Mouse (Mus musculus): ENCODE measurements around the gene Il17c. TPM values are rescaled to one million over a fixed set of nuclear protein-coding genes. Genes with fewer than 3 reads are reported as not detected.

Il17c gene
- polyA plus RNA-seq, 1 experiment from 2014 or later = not detected

DNA sequence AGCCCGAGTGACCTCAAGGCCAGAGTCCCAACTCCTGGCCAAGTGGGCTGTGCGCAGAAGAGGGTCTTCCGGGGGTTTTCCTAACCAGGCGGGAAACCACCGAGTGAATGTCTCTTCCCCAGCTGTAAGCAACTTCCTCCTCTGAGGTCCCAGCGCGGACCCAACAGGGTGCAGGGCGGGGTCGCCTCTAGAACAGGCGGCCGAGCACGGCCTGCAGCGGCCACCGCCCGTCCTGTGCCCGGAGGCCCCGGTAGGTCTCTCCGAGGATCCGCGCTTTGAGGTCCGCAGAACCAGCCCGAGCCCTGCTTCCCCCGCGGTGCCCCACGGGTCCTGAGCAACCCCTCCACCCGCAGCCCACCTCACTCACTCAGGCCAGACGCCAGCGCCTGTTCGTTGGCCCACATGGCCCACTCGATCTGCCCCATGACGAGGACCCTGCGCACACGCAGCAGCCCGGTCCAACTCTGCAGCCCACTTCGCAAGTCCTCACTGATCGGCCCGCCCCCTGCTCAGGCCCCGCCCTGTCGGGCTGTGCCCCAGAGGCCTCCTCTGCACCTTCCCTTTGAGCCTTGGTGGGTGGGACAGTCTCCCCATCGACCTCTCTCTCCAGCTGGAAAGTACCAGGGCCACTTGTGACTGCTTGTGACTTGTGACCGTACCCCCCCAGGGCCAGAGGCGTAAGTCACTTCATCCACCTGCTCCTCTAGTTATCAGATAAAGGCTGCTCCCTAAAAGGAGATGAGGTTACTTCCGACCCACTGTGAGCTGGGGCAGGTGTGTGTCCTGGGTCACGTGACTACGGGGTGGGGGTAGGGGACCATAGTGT, 10.8 kb downstream of the Il17c start, which contains the start of gene Cyba:
Gene Cyba (minus strand): TSS at position 488 of the 826 bp plus-strand sequence.
- Histone ChIP-seq H3K4me1 (peaks cover 12% of the 10 kb centered on the region), H3K36me3 (peaks cover 34% of the 10 kb centered on the region), H3K27ac (replicated peaks) (peak within 1 kb of the TSS; percentile 60), H3K9me3 (replicated peaks) (no peaks in the 10 kb centered on the region), H3K9ac (replicated peaks) (peak within 1 kb of the TSS; percentile 37; the same call in 1 of the 2 replicates), H3K27me3 (replicated peaks) (no peaks in the 10 kb centered on the region), H3K4me2 (peak within 1 kb of the TSS; percentile 59), H3K4me3 (replicated peaks) (peak within 1 kb of the TSS; percentile 37)
- 8% methylated on average over 45 of the region's 45 CpGs for WGBS
- peak; percentile 30; the same call in 1 of the 2 replicates for ATAC-seq (ENCODE audit: low FRiP score)

DNA sequence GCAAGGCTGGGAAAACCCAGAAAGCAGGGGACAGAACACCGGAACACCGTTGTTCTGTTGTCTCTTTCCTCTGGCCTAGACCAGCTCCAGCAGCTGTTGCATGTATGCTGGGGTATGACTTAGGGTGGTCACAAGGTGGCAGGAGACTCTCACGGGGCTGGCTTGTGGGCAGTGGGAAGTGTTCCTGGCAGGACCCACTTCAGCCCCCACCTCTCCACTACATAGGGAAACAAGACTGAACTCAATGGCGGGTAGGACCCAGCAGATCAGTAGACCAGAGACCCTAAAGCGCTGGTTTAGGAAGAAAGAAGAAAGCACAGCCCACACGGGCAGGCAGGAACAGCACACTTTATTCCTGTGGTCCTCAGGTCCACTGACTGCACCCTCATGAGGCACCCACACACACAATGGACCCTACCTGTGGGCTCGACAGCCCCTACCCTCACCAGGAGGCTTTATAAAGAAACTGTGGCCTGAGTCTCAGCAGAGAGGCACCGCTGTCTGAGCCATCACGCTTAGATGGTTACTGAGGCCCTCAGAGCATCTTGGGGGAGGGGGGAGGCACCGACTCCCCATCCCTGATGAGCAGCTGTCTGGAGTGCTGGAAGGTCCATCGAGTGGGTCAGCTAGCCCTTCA, 11.6 kb downstream of the Il17c start:
- peak overlapping the region; percentile 59 for H3K4me2 ChIP-seq
- H3K4me3 ChIP-seq (replicated peaks) = no peak overlapping the region
- 0 out of 2 replicates have a peak overlapping the region, but pooled peaks have one; percentile 60 for H3K27ac ChIP-seq (replicated peaks)
- H3K4me1 ChIP-seq = peaks cover 12% of the 10 kb centered on the region
- H3K9me3 ChIP-seq (replicated peaks) = no peaks in the 10 kb centered on the region
- 63% methylated on average over 11 of the region's 11 CpGs for WGBS
- 0 out of 2 replicates have a peak, but pooled peaks have one; percentile 32 for ATAC-seq (ENCODE audit: low FRiP score)
- H3K27me3 ChIP-seq (replicated peaks) = no peaks in the 10 kb centered on the region
- H3K36me3 ChIP-seq = peaks cover 41% of the 10 kb centered on the region
- no peak overlapping the region for H3K9ac ChIP-seq (replicated peaks)

DNA sequence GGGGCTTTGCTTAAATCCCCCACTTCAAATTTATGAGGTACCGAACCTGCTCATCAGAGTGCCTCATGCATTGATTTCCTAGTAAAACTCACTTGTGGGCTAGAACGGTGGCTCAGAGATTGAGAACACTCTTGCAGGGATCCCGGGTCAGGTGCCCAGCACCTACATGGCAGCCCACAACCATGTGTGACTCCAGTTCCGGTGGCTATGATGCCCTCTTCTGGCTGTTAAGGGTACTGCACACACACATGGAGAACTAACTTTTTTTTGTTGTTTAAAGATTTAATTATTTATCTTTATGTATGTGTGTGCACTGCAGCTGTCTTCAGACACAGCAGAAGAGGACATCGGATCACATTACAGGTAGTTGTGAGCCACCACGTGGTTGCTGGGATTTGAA, 13.6 kb downstream of the Il17c start:
- no peak overlapping the region for H3K27ac ChIP-seq (replicated peaks)
- peaks cover 12% of the 10 kb centered on the region for H3K4me1 ChIP-seq
- 93% methylated on average over 6 of the region's 6 CpGs for WGBS
- H3K4me2 ChIP-seq = no peak overlapping the region
- H3K9me3 ChIP-seq (replicated peaks) = no peaks in the 10 kb centered on the region
- H3K4me3 ChIP-seq (replicated peaks) = no peak overlapping the region
- H3K27me3 ChIP-seq (replicated peaks) = no peaks in the 10 kb centered on the region
- H3K9ac ChIP-seq (replicated peaks) = no peak overlapping the region
- no peak for ATAC-seq (ENCODE audit: low FRiP score)
- peaks cover 58% of the 10 kb centered on the region for H3K36me3 ChIP-seq

DNA sequence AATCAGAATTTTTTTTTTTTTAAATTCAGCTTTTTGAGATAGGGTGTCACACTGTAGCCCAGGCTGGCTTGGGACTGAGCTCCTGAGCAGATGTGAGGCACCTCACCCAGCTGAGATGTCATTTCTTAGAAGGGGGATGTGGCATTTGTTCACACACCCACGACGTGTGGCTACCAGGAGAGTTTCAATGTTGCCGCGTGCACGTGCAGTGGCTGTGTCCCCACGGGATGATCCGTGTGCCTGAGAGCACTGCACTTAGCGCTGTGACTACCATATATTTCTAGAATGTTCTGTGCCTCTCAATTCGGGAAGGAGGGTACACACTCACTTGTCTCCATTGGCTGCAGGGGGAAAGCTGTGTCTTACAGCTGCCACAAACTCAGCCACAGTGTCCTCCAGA, 14.3 kb downstream of the Il17c start:
- no peaks in the 10 kb centered on the region for H3K27me3 ChIP-seq (replicated peaks)
- H3K4me2 ChIP-seq = no peak overlapping the region
- H3K9ac ChIP-seq (replicated peaks) = no peak overlapping the region
- no peak overlapping the region for H3K27ac ChIP-seq (replicated peaks)
- peaks cover 13% of the 10 kb centered on the region for H3K4me1 ChIP-seq
- H3K4me3 ChIP-seq (replicated peaks) = no peak overlapping the region
- ATAC-seq (ENCODE audit: low FRiP score) = no peak
- no peaks in the 10 kb centered on the region for H3K9me3 ChIP-seq (replicated peaks)
- H3K36me3 ChIP-seq = peaks cover 58% of the 10 kb centered on the region
- 95% methylated on average over 9 of the region's 9 CpGs for WGBS

- H3K36me3 ChIP-seq = peaks cover 58% of the 10 kb centered on the region
Observed at GRCm38 (mm10) chr8:122436586-122437125, 14.8 kb downstream of the Il17c start.

GRCm38 (mm10) chr8:122437708-122438331, 16.0 kb downstream of the Il17c start:
- WGBS = 94% methylated on average over 13 of the region's 13 CpGs
- no peak overlapping the region for H3K9ac ChIP-seq (replicated peaks)
- no peak overlapping the region for H3K4me3 ChIP-seq (replicated peaks)
- no peaks in the 10 kb centered on the region for H3K9me3 ChIP-seq (replicated peaks)
- no peak overlapping the region for H3K27ac ChIP-seq (replicated peaks)
- peaks cover 58% of the 10 kb centered on the region for H3K36me3 ChIP-seq
- ATAC-seq (ENCODE audit: low FRiP score) = no peak
- H3K27me3 ChIP-seq (replicated peaks) = no peaks in the 10 kb centered on the region
- H3K4me1 ChIP-seq = peaks cover 17% of the 10 kb centered on the region
- no peak overlapping the region for H3K4me2 ChIP-seq

More at GRCm38 (mm10) chr8:122436586-122437125, 14.8 kb downstream of the Il17c start:
- Histone ChIP-seq H3K9me3 (replicated peaks) (no peaks in the 10 kb centered on the region), H3K27me3 (replicated peaks) (no peaks in the 10 kb centered on the region), H3K4me1 (peaks cover 18% of the 10 kb centered on the region), H3K4me3 (replicated peaks) (no peak overlapping the region), H3K4me2 (no peak overlapping the region), H3K27ac (replicated peaks) (no peak overlapping the region), H3K9ac (replicated peaks) (no peak overlapping the region)
- ATAC-seq (ENCODE audit: low FRiP score) = no peak
- WGBS = 91% methylated on average over 20 of the region's 20 CpGs

GRCm38 (mm10) chr8:122439336-122439735, 17.5 kb downstream of the Il17c start:
- H3K36me3 ChIP-seq = peaks cover 55% of the 10 kb centered on the region
- ATAC-seq (ENCODE audit: low FRiP score) = no peak
- H3K4me1 ChIP-seq = peaks cover 17% of the 10 kb centered on the region
- no peak overlapping the region for H3K4me3 ChIP-seq (replicated peaks)
- WGBS = 97% methylated on average over 16 of the region's 16 CpGs
- H3K9ac ChIP-seq (replicated peaks) = no peak overlapping the region
- H3K27me3 ChIP-seq (replicated peaks) = no peaks in the 10 kb centered on the region
- no peaks in the 10 kb centered on the region for H3K9me3 ChIP-seq (replicated peaks)
- no peak overlapping the region for H3K27ac ChIP-seq (replicated peaks)
- no peak overlapping the region for H3K4me2 ChIP-seq

DNA sequence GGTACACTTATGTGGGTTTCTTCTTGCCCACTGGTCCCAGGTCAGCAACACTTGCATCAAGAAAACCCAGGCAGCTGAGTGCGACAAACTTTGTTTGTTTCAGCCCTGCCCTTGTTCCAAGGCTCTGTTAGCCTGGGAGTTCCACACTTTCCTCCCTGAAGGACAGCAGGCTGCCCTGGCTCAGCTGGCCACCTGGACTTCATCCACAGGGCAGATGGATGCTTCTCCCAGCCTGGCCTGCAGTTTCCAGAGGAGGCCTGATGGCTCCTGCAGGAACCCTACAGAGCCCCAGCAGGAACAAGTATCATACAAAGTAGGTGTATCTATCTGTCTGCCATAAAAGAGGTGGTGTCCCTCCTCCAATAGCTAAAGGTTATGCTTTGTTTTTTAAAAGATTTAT, 19.5 kb downstream of the Il17c start:
- Histone ChIP-seq H3K9ac (replicated peaks) (no peak overlapping the region), H3K27ac (replicated peaks) (no peak overlapping the region), H3K4me3 (replicated peaks) (no peak overlapping the region), H3K4me1 (peaks cover 36% of the 10 kb centered on the region), H3K9me3 (replicated peaks) (no peaks in the 10 kb centered on the region), H3K27me3 (replicated peaks) (no peaks in the 10 kb centered on the region), H3K36me3 (peaks cover 38% of the 10 kb centered on the region), H3K4me2 (no peak overlapping the region)
- WGBS = 100% methylated on average over 1 of the region's 1 CpGs
- ATAC-seq (ENCODE audit: low FRiP score) = no peak

- no peaks in the 10 kb centered on the region for H3K9me3 ChIP-seq (replicated peaks)
- ATAC-seq (ENCODE audit: low FRiP score) = no peak
- H3K36me3 ChIP-seq = peaks cover 28% of the 10 kb centered on the region
- H3K4me3 ChIP-seq (replicated peaks) = peak overlapping the region; percentile 55
- H3K4me2 ChIP-seq = peak overlapping the region; percentile 71
- WGBS = 13% methylated on average over 7 of the region's 7 CpGs
- no peaks in the 10 kb centered on the region for H3K27me3 ChIP-seq (replicated peaks)
- peak overlapping the region; percentile 83 for H3K27ac ChIP-seq (replicated peaks)
- peaks cover 36% of the 10 kb centered on the region for H3K4me1 ChIP-seq
- H3K9ac ChIP-seq (replicated peaks) = peak overlapping the region; percentile 72
Observed at GRCm38 (mm10) chr8:122442356-122442755, 20.5 kb downstream of the Il17c start.

GRCm38 (mm10) chr8:122442781-122443180, 21.0 kb downstream of the Il17c start:
- peak overlapping the region; percentile 55 for H3K4me3 ChIP-seq (replicated peaks)
- no peaks in the 10 kb centered on the region for H3K27me3 ChIP-seq (replicated peaks)
- peaks cover 23% of the 10 kb centered on the region for H3K36me3 ChIP-seq
- no peaks in the 10 kb centered on the region for H3K9me3 ChIP-seq (replicated peaks)
- WGBS = 2% methylated on average over 12 of the region's 12 CpGs
- H3K4me2 ChIP-seq = peak overlapping the region; percentile 71
- peaks cover 36% of the 10 kb centered on the region for H3K4me1 ChIP-seq
- H3K9ac ChIP-seq (replicated peaks) = peak overlapping the region; percentile 72
- H3K27ac ChIP-seq (replicated peaks) = peak overlapping the region; percentile 83
- peak; percentile 32 for ATAC-seq (ENCODE audit: low FRiP score)

DNA sequence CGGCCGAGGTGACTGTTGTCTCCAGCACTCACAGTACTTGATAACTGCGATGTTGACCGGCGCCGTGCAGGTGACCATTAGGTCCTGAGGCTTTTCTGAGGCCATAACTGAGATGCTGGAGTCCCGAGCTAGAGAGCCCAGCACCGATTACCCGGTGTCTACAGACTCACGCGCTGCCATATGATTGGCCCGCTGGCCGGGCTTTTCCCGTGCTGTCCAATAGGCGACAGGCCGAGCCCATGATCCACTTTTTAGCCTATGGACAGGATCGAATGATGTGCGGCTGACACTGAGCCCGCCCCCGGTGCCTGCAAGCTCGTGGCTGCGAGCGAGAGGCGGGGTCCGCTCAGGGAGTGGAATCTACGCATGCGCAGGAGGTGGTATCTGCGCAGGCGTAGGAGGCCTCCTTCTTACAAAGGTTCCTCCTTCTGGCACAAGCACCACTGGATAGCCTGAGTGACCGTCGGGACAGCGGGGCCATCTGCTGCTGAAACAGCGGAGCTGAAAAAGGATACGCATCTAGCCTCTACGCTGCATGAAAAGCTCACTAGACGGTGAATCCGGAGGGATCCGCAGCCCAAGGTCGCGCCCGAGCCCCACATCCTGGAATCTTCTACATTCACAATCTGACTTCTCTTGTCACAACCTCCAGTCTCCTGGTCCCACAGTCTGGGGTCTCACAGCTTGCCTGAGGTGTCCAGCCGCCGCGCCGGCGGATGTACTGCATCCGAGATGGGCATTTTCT, 21.6 kb downstream of the Il17c start, which contains the start of gene Mvd:
Gene Mvd (minus strand): TSS at position 161 of the 745 bp plus-strand sequence.
- Histone ChIP-seq H3K9ac (replicated peaks) (peak within 1 kb of the TSS; percentile 93), H3K9me3 (replicated peaks) (no peaks in the 10 kb centered on the region), H3K4me2 (peak within 1 kb of the TSS; percentile 71), H3K36me3 (peaks cover 17% of the 10 kb centered on the region), H3K4me1 (peaks cover 36% of the 10 kb centered on the region), H3K27ac (replicated peaks) (peak within 1 kb of the TSS; percentile 98), H3K4me3 (replicated peaks) (peak within 1 kb of the TSS; percentile 55), H3K27me3 (replicated peaks) (no peaks in the 10 kb centered on the region)
- peak; percentile 98 for ATAC-seq (ENCODE audit: low FRiP score)
- under 1% methylated on average over 47 of the region's 47 CpGs for WGBS

All from neural tube, embryonic 15.5 days (tissue).